Mouse (Mus musculus) gastrocnemius, adult 8-10 months (tissue): ENCODE results near the gene Sit1. TPM values are rescaled to one million over a fixed set of nuclear protein-coding genes. Genes with fewer than 3 reads are reported as not detected.

ENCODE experiments used
- DNase-seq, 2 experiments: peaks; one replicate each; pipeline ENCODE4 v3.0.0; 2022; ENCODE audit warnings: low spot score in 2 of 2
- total RNA-seq, 4 experiments: library from RNA; stranded (reverse); gene quantifications; 2 replicates each; pipeline ENCODE4 v1.2.4; 2022

The Sit1 gene
- total RNA-seq, 4 experiments from 2014 or later = not detected

- no peak for DNase-seq
Observed at GRCm38 (mm10) chr4:43470301-43470700, 13.2 kb downstream of the Sit1 start.

DNA sequence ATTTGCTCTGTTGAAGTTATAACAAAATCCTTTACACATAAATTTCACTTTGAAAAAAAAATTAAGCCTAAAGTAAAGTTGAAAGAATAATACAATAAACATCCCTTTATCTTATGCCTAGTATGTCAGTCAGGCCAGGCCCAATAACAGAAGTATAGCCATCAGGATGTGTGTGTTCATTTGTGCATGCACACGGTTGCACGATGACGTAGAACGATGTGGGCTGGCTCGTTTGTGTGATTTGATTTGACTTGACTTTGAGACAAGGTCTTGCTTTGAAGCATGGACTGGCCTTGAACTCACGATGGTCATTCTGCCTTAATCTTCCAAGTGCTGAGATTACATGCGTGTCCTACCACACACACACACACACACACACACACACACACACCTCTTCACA lies 16.7 kb downstream of the Sit1 start:
- DNase-seq = no peak

DNA sequence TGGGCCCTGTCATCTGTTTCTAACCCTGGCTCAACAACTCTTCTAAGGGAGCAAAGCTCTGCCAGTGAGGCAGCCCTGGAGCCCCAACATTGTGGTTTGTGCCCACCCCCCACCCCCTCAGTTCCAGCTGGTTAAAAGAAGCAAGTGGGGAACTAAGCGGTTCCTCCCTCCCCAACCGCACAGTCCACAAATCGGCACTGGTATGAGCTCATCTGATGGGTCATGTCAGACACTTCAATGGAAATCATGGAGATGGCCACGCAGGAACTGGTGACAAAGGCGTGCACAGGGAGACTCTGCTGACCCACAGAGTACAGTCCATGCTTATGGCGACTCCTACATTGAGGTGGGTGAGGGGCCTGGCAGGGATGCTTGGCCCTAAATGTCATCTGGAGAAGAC lies 17.6 kb downstream of the Sit1 start:
- no peak for DNase-seq

DNA sequence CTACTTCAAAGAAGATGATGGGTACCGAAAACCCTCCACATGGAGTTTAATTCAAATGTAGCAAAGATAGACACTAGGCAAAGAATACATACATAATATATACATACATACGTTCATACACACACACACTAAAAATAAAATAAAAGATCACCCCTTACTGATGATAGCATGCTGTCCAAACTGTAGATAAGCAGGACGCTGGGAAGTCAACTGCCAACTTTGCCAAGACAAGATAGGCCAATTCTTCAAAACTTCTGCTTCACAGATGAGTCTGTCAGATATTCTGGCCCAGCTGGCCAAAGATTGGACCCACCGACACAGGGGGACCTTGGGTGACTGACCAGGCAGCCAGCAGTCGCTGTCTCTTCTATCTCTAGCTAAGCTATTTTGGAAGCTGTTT lies 20.4 kb downstream of the Sit1 start:
- no peak for DNase-seq

GRCm38 (mm10) chr4:43457124-43457523 lies 26.4 kb downstream of the Sit1 start:
- DNase-seq = no peak

DNA sequence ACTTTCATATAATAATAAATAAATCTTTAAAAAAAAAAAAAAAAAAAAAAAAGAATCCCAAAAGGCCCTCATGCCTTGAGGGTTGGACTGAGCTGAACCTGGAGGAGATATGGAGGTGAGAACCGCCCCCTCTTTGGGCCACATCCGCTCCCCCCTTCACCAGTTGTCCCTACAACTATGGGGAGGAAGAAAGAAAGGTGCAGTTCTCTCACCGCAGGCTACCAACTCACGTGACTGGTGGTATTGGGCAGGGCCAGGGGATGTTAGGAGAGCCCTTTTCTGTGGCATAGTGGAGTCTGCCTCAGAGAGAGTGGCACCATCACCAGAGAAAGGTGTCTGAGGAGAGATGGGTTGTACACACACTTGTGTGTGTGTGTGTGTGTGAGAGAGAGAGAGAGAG lies 27.1 kb downstream of the Sit1 start:
- DNase-seq = no peak

DNA sequence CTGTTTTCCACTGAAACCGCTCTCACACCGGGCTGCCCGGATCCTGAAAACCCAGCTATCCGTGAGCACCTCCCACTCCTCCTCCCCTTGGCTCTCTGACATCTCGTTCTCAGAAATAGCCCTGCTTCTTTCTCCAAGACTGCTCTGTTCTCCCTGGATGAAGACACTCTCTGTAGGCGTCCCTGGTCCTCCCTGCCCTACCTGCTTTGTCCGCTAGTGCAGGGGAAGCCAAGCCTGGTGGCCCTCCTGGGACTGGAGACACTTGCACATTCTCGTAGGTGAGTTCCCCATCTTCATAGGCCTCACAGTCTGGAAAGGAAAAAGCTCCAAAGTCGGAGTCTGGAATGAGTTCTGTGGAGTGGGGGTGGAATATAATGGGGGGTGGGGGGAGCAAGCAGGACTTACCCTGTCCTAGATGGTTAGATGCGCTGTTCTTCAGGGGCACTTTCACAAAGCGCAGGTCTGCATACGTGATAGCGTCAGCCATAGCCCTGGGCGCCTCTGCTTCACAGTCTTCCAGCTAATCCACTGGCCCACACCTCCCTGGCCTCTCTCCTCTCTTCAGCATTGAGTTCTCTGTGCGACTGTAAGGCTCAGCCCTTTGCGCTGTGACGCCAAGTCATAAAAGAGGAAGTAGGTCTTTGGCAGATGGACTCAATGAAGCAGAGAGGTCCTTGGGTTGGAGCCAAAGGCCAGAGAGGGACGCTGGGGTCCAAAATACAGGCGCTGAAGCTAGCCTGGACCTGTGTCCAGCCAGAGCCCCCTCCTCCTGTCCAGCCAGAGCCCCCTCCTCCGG lies 29.3 kb downstream of the Sit1 start, which contains the start of gene Cd72:
TSS of gene Cd72 (minus strand) at position 588 of the 796 bp plus-strand sequence.
- no peak for DNase-seq

DNA sequence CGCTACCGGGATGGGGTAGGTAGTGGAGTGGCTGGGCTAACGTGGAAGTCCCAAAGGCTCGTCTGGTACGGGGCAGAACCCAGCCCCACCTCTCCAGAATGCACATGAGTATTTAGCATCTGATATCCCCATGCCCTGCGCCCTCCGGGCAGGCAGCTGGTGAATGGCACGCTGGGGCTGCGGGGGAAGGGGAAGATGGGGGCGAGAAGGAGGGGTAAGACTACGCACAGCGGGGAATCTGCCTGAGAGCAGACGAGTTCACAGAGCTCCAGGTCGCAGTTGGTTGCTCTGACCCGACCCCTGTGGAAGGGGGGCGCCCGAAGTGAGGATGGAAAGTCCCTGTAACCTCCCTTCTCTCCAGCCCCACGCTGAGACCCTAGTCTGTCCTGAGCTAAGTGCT lies 30.1 kb downstream of the Sit1 start:
- DNase-seq = no peak

DNA sequence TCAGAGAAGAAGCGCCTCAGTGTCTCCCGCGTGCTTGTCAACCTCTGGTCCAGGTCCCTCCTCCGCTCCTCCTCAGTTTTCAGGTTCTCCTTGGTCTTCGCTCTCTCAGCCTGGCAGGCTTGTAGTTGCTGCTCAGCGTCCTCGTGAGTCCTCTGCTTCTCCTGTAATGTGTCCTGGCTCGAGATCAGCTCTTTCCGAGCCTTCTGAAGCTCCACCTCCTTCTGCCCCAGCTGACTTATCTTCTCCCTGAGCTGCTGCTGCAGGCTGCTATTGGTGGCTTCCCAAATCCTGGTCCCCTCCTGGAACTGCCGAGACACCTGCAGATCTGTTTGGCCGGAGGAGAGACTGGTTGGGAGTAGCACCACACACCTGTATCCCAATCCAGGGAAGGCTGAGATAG lies 31.2 kb downstream of the Sit1 start:
- no peak for DNase-seq

DNA sequence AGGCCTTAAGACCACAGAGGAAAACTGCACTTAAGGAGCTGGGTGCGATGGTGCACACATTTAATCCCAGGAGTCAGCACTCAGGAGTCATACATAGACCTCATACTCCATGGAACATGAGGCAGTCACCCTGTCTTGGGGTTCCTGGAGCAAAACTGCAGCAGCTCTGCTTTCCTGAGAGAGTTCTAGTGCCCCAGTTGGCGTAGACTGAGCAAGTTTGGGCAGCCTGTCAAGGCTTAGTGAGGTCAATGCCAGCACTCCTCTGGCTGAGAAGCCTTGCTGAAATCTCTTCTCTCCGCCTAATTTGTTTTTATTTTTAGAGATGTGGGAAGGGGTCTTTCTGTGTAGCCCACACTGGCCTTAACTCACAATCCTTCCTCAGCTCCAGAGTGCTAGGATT lies 35.0 kb downstream of the Sit1 start:
- DNase-seq = no peak

- peak in 1 of 2 experiments; percentile 64 for DNase-seq
Observed at GRCm38 (mm10) chr4:43447251-43447650, 36.3 kb downstream of the Sit1 start.

DNA sequence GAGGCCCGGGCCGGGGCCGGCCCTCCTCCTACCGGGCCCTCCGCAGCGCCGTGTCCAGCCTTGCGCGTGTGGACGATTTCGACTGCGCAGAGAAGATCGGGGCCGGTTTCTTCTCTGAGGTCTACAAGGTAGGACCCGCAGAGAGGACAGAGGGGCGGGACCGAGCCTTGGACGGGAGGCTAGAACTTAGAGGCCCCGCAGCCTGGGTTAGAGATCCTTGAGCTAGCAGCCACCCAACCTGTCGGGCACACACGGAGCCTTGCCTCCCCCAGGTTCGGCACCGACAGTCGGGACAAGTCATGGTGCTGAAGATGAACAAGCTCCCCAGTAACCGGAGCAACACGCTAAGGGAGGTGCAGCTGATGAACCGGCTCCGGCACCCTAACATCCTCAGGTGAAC lies 40.0 kb downstream of the Sit1 start:
- no peak for DNase-seq

- DNase-seq = peak; percentile 48 to 66
Observed at GRCm38 (mm10) chr4:43442456-43443361, 40.8 kb downstream of the Sit1 start.

GRCm38 (mm10) chr4:43442044-43442443 lies 41.5 kb downstream of the Sit1 start:
- DNase-seq = peak; percentile 97 to 98

DNA sequence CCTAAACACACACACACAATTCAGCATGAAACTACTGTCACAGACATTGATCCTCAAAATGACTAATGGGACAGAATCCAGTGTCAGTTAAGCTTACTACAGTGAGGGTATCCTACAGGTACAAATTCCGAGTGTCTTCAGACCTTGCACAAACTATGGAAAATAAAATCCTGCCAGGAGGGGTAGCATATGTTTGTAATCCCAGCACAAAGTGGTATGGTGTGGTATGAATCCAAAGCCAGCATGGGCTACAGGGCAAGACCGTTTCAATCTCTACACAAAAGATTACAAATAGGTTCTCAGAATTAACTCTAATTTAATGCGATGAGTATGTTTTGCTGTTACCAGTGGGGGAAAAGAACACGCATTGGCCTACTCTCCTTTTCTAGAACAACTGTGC lies 41.9 kb downstream of the Sit1 start, which contains the start of gene Tesk1:
TSS of gene Tesk1 (plus strand) at position 301 of the 400 bp plus-strand sequence.
- no peak for DNase-seq

DNA sequence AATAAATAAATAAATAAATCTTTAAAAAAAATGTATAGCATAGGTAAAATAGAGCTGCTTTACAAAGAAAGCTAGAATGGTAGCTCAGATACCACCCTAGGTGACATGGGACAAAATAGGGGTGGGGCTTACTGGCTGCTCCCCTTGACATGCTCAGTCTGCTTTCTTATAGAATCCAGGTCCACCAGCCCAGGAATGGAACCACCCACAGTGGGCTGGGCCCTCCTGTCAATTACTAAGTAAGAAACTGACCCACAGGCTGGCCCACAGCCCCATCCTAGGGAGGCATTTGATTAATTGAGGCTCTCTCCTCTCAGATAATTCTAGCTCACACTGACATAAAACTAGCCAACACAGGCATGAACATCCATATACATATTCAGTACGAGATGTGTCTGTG lies 50.7 kb downstream of the Sit1 start:
- DNase-seq = no peak

Other genes with a start within 250 kb of the Sit1 start
- under 1 TPM in 2 of 4 experiments, not detected in 2; 0.05 to 0.07 TPM for gene Atp8b5, start 216.6 kb downstream of the Sit1 start, total RNA-seq
- 10 to 100 TPM; 21.5 to 25.4 (median 23.3) TPM for gene Rusc2, start 101.8 kb downstream of the Sit1 start, total RNA-seq
- gene Fam166b, start 54.6 kb downstream of the Sit1 start, total RNA-seq = not detected
- 10 to 100 TPM; 53.4 to 69.3 (median 59.4) TPM for gene Tesk1, start 41.8 kb downstream of the Sit1 start, total RNA-seq
- not detected for gene Cd72, start 29.1 kb downstream of the Sit1 start, total RNA-seq
- 10 to 100 TPM; 19.2 to 34.9 (median 25.5) TPM for gene Ccdc107, start 9.2 kb upstream of the Sit1 start, total RNA-seq
- gene Arhgef39, start 16.0 kb upstream of the Sit1 start, total RNA-seq = not detected
- 1 to 10 TPM; 3.2 to 8.8 (median 3.8) TPM for gene Car9, start 23.2 kb upstream of the Sit1 start, total RNA-seq
- gene Tpm2, start 40.0 kb upstream of the Sit1 start, total RNA-seq = 1,000 to 10,000 TPM; 3,728 to 5,173 (median 4,676) TPM
- 10 to 100 TPM; 36.3 to 47.6 (median 41.3) TPM for gene Creb3, start 78.6 kb upstream of the Sit1 start, total RNA-seq
- 10 to 100 TPM; 52.5 to 57.4 (median 56.6) TPM for gene Tln1, start 79.0 kb upstream of the Sit1 start, total RNA-seq
- gene Rgp1, start 95.0 kb upstream of the Sit1 start, total RNA-seq = 10 to 100 TPM; 22.8 to 26.9 (median 23.5) TPM
- 1 to 10 TPM; 3.8 to 4.4 (median 4.2) TPM for gene Gba2, start 95.1 kb upstream of the Sit1 start, total RNA-seq
- gene Msmp, start 100.8 kb upstream of the Sit1 start, total RNA-seq = not detected
- 10 to 100 TPM; 31.1 to 40.6 (median 32.6) TPM for gene Npr2, start 148.2 kb upstream of the Sit1 start, total RNA-seq
- not detected for gene Spag8, start 169.9 kb upstream of the Sit1 start, total RNA-seq
- 10 to 100 TPM; 46.4 to 48.6 (median 47.3) TPM for gene Hint2, start 172.7 kb upstream of the Sit1 start, total RNA-seq
- 10 to 100 TPM in 2 of 4 experiments, 1 to 10 TPM in 2; 9.5 to 14.4 (median 10.4) TPM for gene Tmem8b, start 185.2 kb upstream of the Sit1 start, total RNA-seq
- under 1 TPM in 3 of 4 experiments, not detected in 1; 0.07 to 0.12 (median 0.11) TPM for gene Fam221b, start 185.4 kb upstream of the Sit1 start, total RNA-seq
- gene Olfr70, start 217.1 kb upstream of the Sit1 start, total RNA-seq = not detected
- not detected for gene Olfr71, start 226.5 kb upstream of the Sit1 start, total RNA-seq
- gene Hrct1, start 243.5 kb upstream of the Sit1 start, total RNA-seq = 1 to 10 TPM in 3 of 4 experiments, under 1 TPM in 1; 0.73 to 2.9 (median 1.7) TPM
- gene Spaar, start 246.3 kb upstream of the Sit1 start, total RNA-seq = 1 to 10 TPM in 1 of 4 experiments, under 1 TPM in 3; 0.77 to 1.5 (median 0.91) TPM